27 mouse cellular contexts compared by ENCODE assay signal in genomic region chr2:172813319-172813718, GRCm38 (mm10).
DNase-seq lines count a peak whose midpoint lies in the region; ATAC-seq and TF ChIP-seq lines count a peak whose summit lies in the region.
"Had no signal": no experiment of that assay in that cellular context is flagged by ENCODE, and none has a peak within 500 bp of the region (broad histone marks: within the 10 kb centered on the region; RNA-seq: fewer than 3 reads in every experiment).

No protein-coding gene starts in this region.

- H3K4me2 ChIP-seq in lung, embryonic 14.5 days = no peak overlapping the region
- H3K4me2 ChIP-seq: forebrain, embryonic 15.5 days; intestine, embryonic 15.5 days; limb, embryonic 13.5 days; midbrain, embryonic 13.5 days; neural tube, embryonic 15.5 days had no signal

- H3K27me3 ChIP-seq in lung, embryonic 14.5 days (ENCODE audit: insufficient read depth, low read length) = no peaks in the 10 kb centered on the region
- H3K27me3 ChIP-seq: forebrain, embryonic 15.5 days; intestine, embryonic 15.5 days had no signal

- no peak for TF ChIP-seq CTCF in lung, embryonic 14.5 days (IDR thresholded peaks at IDR 0.05; ENCODE audit: low read depth)

- no peak for ATAC-seq in lung, embryonic 14.5 days (ENCODE audit: insufficient read depth)
- 0 out of 2 replicates have a peak, but pooled peaks have one; percentile 11 for ATAC-seq in common myeloid progenitor, adult 5-6 weeks (replicated peaks; ENCODE audit: low read depth, poor library complexity, severe bottlenecking)
- ATAC-seq: forebrain, embryonic 15.5 days; hindbrain, postnatal 0 days; intestine, embryonic 15.5 days; midbrain, embryonic 13.5 days had no signal

- peak; percentile 36 for DNase-seq in adrenal gland, postnatal 10 days
- DNase-seq in adrenal gland, postnatal 4 days (ENCODE audit: low spot score in 2 of 2) = no peak
- DNase-seq in lung, embryonic 14.5 days = peak; percentile 49
- DNase-seq in lung, postnatal 36 days = no peak
- DNase-seq in ovary, postnatal 14 days (ENCODE audit: low spot score) = peak; percentile 26
- DNase-seq in urinary bladder, postnatal 10 days (ENCODE audit: low spot score) = no peak
- DNase-seq in cerebellum, postnatal 36 days = no peak
- DNase-seq: adrenal gland, postnatal 25 days; cerebellum, adult 2 months; cerebellum, postnatal 25 days; heart, postnatal 14 days; kidney, adult 2 months; lung, adult 2 months; lung, postnatal 4 days had no signal

- H3K9ac ChIP-seq in lung, embryonic 14.5 days = no peak overlapping the region
- H3K9ac ChIP-seq: forebrain, embryonic 15.5 days; intestine, embryonic 15.5 days; limb, embryonic 13.5 days; liver, embryonic 14.5 days; midbrain, embryonic 13.5 days; neural tube, embryonic 15.5 days had no signal

- H3K36me3 ChIP-seq in lung, embryonic 14.5 days (ENCODE audit: insufficient read depth) = no peaks in the 10 kb centered on the region
- H3K36me3 ChIP-seq: forebrain, embryonic 15.5 days; G1E; hindbrain, embryonic 10.5 days; intestine, embryonic 15.5 days; limb, embryonic 13.5 days; midbrain, embryonic 13.5 days; neural tube, embryonic 15.5 days had no signal

- no peaks in the 10 kb centered on the region for H3K9me3 ChIP-seq in lung, embryonic 14.5 days (ENCODE audit: low read depth, low read length)
- H3K9me3 ChIP-seq: forebrain, embryonic 15.5 days; intestine, embryonic 15.5 days; midbrain, embryonic 13.5 days; neural tube, embryonic 15.5 days had no signal

- H3K4me3 ChIP-seq in lung, embryonic 14.5 days (ENCODE audit: low read depth, low read length) = no peak overlapping the region
- H3K4me3 ChIP-seq: forebrain, embryonic 15.5 days; hindbrain, embryonic 10.5 days; intestine, embryonic 15.5 days; layer of hippocampus, adult 2 months; left cerebral cortex, adult 2 months; limb, embryonic 13.5 days; megakaryocyte, embryonic 14.5 days; midbrain, embryonic 13.5 days; neural tube, embryonic 15.5 days had no signal

- WGBS in lung, embryonic 14.5 days = 77% methylated on average over 11 of the region's 11 CpGs

- no peaks in the 10 kb centered on the region for H3K4me1 ChIP-seq in lung, embryonic 14.5 days (ENCODE audit: insufficient read depth)
- H3K4me1 ChIP-seq: forebrain, embryonic 15.5 days; intestine, embryonic 15.5 days; megakaryocyte, embryonic 14.5 days; midbrain, embryonic 13.5 days had no signal

- no peak overlapping the region for H3K27ac ChIP-seq in lung, embryonic 14.5 days (ENCODE audit: low read depth)
- H3K27ac ChIP-seq: forebrain, embryonic 15.5 days; hindbrain, embryonic 10.5 days; hindbrain, postnatal 0 days; intestine, embryonic 15.5 days; layer of hippocampus, adult 2 months; left cerebral cortex, adult 2 months; limb, embryonic 13.5 days; liver, embryonic 14.5 days; midbrain, embryonic 13.5 days; neural tube, embryonic 15.5 days had no signal

Comparison
In these comparisons a context has a peak if more than half of its experiments do, and no peak if none do; other contexts are left out.
1. DNase-seq: peak in adrenal gland, postnatal 10 days (single experiment), lung, embryonic 14.5 days (single experiment) and ovary, postnatal 14 days (single experiment); none in adrenal gland, postnatal 4 days (0 of 2), lung, postnatal 36 days (single experiment), urinary bladder, postnatal 10 days (single experiment) and cerebellum, postnatal 36 days (0 of 2).